Mouse (Mus musculus) C2C12 (cell line): ENCODE results near the gene Tnk1. TPM values are rescaled to one million over a fixed set of nuclear protein-coding genes. Genes with fewer than 3 reads are reported as not detected.

ENCODE experiments used
- H3K27me3 ChIP-seq: one replicate; pipeline ENCODE4 v1.6.1; 2011; ENCODE audit not compliant: control insufficient read depth, insufficient read depth, insufficient read length
- H3K36me3 ChIP-seq: one replicate; pipeline ENCODE4 v1.6.1; 2011; ENCODE audit not compliant: control insufficient read depth, insufficient read depth
- H3K4me3 ChIP-seq: one replicate; pipeline ENCODE4 v1.5.1; 2011; ENCODE audit warnings: mild to moderate bottlenecking, control low read depth; ENCODE audit not compliant: poor library complexity, insufficient read depth, severe bottlenecking
- H3K79me2 ChIP-seq: one replicate; pipeline ENCODE4 v1.6.1; 2011; ENCODE audit not compliant: control insufficient read depth, insufficient read depth
- H3K79me3 ChIP-seq: one replicate; pipeline ENCODE4 v1.6.1; 2011; ENCODE audit warnings: low read depth, control low read depth
- H3ac ChIP-seq: one replicate; pipeline ENCODE3; 2011; ENCODE audit warnings: low read depth; ENCODE audit not compliant: control insufficient read depth, insufficient read length
- CEBPB ChIP-seq: IDR thresholded peaks from one replicate; pipeline ENCODE4 v1.6.1; 2011; ENCODE audit warnings: low read depth, mild to moderate bottlenecking, control low read depth, moderate library complexity
- CTCF ChIP-seq: IDR thresholded peaks from one replicate; pipeline ENCODE4 v1.5.1; 2011; ENCODE audit not compliant: control insufficient read depth, insufficient read depth, insufficient read length
- FOSL1 ChIP-seq: IDR thresholded peaks from one replicate; pipeline ENCODE4 v1.8.0; 2011; ENCODE audit warnings: mild to moderate bottlenecking, low read length; ENCODE audit not compliant: poor library complexity, insufficient read depth, severe bottlenecking
- MAX ChIP-seq: IDR thresholded peaks from one replicate; pipeline ENCODE4 v1.6.1; 2011; ENCODE audit warnings: mild to moderate bottlenecking, control low read depth
- MYOD1 ChIP-seq: IDR thresholded peaks from one replicate; pipeline ENCODE4 v1.6.1; 2011; ENCODE audit warnings: low read depth; ENCODE audit not compliant: control insufficient read depth, insufficient read length
- MYOG ChIP-seq: IDR thresholded peaks from one replicate; pipeline ENCODE4 v1.6.1; 2011; ENCODE audit not compliant: control insufficient read depth, insufficient read length; ENCODE audit errors: extremely low read depth
- USF1 ChIP-seq: IDR thresholded peaks from one replicate; pipeline ENCODE4 v1.6.1; 2011; ENCODE audit warnings: low read depth, mild to moderate bottlenecking, control low read depth, moderate library complexity
- polyA plus RNA-seq: library from polyadenylated mRNA; unstranded; fragments of >200 nt; fragmentation: generic; extraction: Trizol; gene quantifications from one replicate; pipeline ENCODE4 v1.2.1, GENCODE M21; 2012; ENCODE audit warnings: missing spikeins

Gene Tnk1
- polyA plus RNA-seq, 1 experiment: not detected

DNA sequence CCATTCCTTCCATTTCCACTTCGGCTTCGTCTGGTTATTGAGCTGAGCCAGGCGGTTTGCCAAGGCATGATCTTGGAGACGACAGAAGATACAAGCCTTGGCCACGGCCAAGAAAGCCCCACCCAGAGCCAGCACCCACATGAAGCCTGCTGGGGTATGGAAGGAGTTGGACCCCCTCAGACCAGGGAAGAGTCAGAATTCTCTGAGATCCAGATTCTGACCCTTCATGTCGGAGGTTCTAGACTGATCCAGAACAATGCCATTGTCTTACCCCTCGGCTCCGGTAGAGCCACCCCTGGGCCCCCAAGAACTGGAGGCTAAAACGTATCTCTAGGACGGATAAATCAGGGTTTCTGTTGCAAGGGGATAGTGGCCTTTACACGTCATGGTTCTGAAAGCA is 19.3 kb upstream of the Tnk1 start, which contains the start of gene Tmem95:
TSS of gene Tmem95 (minus strand) at position 141 of the 400 bp plus-strand sequence.
- peak within 1 kb of the TSS; percentile 68 for H3K4me3 ChIP-seq
- no peaks in the 10 kb centered on the region for H3K27me3 ChIP-seq
- TF ChIP-seq MYOG (no peak), MAX (no peak)
- H3K79me3 ChIP-seq: peaks cover 28% of the 10 kb centered on the region
- peak within 1 kb of the TSS; percentile 49 for H3ac ChIP-seq
- peaks cover 36% of the 10 kb centered on the region for H3K79me2 ChIP-seq
- no peaks in the 10 kb centered on the region for H3K36me3 ChIP-seq

DNA sequence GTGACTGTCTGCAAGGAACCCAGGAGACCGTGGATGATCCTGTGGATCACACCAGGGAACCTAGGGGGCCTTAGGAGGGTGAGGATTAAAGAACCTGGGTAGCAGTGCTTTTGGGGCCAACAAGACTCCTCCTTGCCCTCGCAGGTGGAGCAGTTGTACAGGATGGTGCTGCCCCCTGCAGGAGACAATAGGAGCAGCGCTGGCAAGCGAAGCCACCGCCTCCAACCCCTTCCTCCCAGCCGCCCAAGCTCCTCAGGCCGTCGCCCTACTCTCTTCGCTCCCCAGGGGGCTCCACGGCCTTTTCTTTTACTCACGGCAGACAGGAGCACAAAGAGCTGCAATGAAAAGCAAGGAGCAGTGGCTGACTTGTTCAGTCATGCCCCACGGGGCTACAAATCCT is 18.3 kb upstream of the Tnk1 start:
- peaks cover 28% of the 10 kb centered on the region for H3K79me3 ChIP-seq
- H3ac ChIP-seq: no peak overlapping the region
- H3K4me3 ChIP-seq: no peak overlapping the region
- no peaks in the 10 kb centered on the region for H3K36me3 ChIP-seq
- TF ChIP-seq CTCF: peak; percentile 95
- no peak for TF ChIP-seq CEBPB
- no peaks in the 10 kb centered on the region for H3K27me3 ChIP-seq
- H3K79me2 ChIP-seq: peaks cover 36% of the 10 kb centered on the region

GRCm38 (mm10) chr11:69876186-69876585 is 17.7 kb upstream of the Tnk1 start:
- Histone ChIP-seq H3K36me3 (no peaks in the 10 kb centered on the region), H3K27me3 (no peaks in the 10 kb centered on the region), H3K4me3 (no peak overlapping the region), H3K79me3 (peaks cover 28% of the 10 kb centered on the region), H3K79me2 (peaks cover 36% of the 10 kb centered on the region), H3ac (no peak overlapping the region)
- no peak for TF ChIP-seq MYOG
- TF ChIP-seq USF1: no peak
- TF ChIP-seq MAX: no peak
- TF ChIP-seq MYOD1: no peak
- no peak for TF ChIP-seq CEBPB
- no peak for TF ChIP-seq CTCF
- TF ChIP-seq FOSL1: no peak

- Histone ChIP-seq H3K4me3 (no peak overlapping the region), H3ac (no peak overlapping the region), H3K79me2 (peaks cover 3% of the 10 kb centered on the region), H3K27me3 (peaks cover under 1% of the 10 kb centered on the region), H3K79me3 (no peaks in the 10 kb centered on the region), H3K36me3 (no peaks in the 10 kb centered on the region)
- TF ChIP-seq MAX (no peak), MYOG (no peak), USF1 (peak; percentile 29)
These were observed 13.9 kb upstream of the Tnk1 start for GRCm38 (mm10) chr11:69872451-69872850.

DNA sequence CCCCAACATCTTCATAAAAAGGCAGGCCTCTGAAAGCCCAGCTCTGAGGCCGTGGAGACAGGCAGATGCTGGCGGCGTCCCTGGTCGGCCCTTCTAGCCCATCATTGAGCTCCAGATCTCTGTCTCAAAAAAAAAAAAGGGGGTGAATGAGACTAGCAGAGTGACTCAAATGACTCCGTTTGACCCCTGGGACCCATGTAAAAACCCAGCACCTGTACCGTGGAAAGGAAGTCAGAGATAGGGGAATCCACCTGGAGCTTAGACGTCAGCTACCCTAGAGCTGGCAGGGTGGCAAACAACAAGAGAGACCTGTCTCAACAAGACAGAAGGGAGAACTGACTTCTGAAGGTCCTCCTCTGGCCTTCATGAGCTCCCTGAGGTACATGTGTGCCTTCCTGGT is 13.3 kb upstream of the Tnk1 start:
- Histone ChIP-seq H3K4me3 (no peak overlapping the region), H3K36me3 (no peaks in the 10 kb centered on the region)

DNA sequence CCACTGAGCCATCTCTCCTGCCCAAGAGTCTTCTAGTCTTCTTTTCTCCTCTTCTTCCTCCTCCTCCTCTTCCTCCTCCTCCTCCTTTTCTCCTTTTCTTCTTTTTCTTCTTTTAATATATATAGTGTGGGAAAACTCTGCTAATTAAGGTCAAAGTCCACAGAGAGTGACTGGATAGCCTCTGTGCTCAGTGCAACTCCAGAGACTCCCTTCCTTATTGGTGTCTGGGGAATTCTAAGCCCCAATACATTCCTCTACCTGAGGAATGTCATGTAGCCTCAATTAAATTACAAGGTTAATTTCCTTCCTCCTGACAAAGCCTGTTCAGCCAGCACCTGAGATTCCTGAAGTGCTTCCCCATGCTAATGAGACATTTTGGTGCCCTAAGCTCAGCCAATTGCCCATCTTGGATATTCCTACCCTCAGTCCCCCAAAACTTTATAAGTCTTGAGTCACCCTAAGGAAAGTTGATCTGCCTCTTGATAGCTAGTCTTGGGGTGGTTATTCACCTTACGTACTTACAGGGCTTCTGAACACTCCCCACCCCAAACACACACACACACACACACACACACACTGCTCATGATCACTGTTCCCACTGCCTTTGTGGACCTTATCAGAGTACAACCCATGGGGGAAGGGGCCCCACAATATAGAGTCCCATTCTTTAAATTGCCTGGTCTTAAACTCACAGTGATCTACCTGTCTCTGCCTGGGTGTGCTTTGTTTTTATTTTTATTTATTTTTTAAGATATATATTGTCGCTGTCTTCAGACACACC is 11.9 kb upstream of the Tnk1 start:
- no peak for TF ChIP-seq MAX
- no peak for TF ChIP-seq CTCF
- TF ChIP-seq FOSL1: no peak
- no peak for TF ChIP-seq MYOD1
- TF ChIP-seq CEBPB: no peak
- no peak for TF ChIP-seq MYOG
- no peak for TF ChIP-seq USF1
- Histone ChIP-seq H3K79me2 (no peaks in the 10 kb centered on the region), H3ac (no peak overlapping the region), H3K36me3 (no peaks in the 10 kb centered on the region), H3K4me3 (no peak overlapping the region), H3K27me3 (peaks cover 6% of the 10 kb centered on the region), H3K79me3 (no peaks in the 10 kb centered on the region)

More for the DNA sequence above, 13.3 kb upstream of the Tnk1 start:
- H3K79me2 ChIP-seq: no peaks in the 10 kb centered on the region
- TF ChIP-seq MYOD1 (no peak), CTCF (no peak), CEBPB (no peak), MYOG (no peak), FOSL1 (no peak), USF1 (no peak), MAX (no peak)
- H3ac ChIP-seq: no peak overlapping the region
- peaks cover 6% of the 10 kb centered on the region for H3K27me3 ChIP-seq
- no peaks in the 10 kb centered on the region for H3K79me3 ChIP-seq
